Mouse (Mus musculus): ENCODE results near the gene Tmem222.
A peak's percentile ranks its signal among the peaks of the same experiment; 100 is the strongest.

The Tmem222 gene

GRCm38 (mm10) chr4:133250609-133251008 lies 27.0 kb downstream of the Tmem222 start:
- DNase-seq (ENCODE audit: low spot score), result peak; percentile 78

GRCm38 (mm10) chr4:133247806-133248449 lies 29.7 kb downstream of the Tmem222 start:
- no peak for DNase-seq (ENCODE audit: low spot score)

- no peak for DNase-seq (ENCODE audit: low spot score)
Measured at GRCm38 (mm10) chr4:133247072-133247471, 30.5 kb downstream of the Tmem222 start.

GRCm38 (mm10) chr4:133244289-133244688 lies 33.3 kb downstream of the Tmem222 start:
- no peak for DNase-seq (ENCODE audit: low spot score)

GRCm38 (mm10) chr4:133243538-133243937 lies 34.1 kb downstream of the Tmem222 start:
- DNase-seq (ENCODE audit: low spot score), result no peak

GRCm38 (mm10) chr4:133242710-133243109 lies 34.9 kb downstream of the Tmem222 start:
- DNase-seq (ENCODE audit: low spot score), result no peak

- no peak for DNase-seq (ENCODE audit: low spot score)
Measured at GRCm38 (mm10) chr4:133241910-133242309, 35.7 kb downstream of the Tmem222 start.

GRCm38 (mm10) chr4:133240934-133241908 lies 36.4 kb downstream of the Tmem222 start:
- DNase-seq (ENCODE audit: low spot score), result peak; percentile 91

- peak; percentile 76 for DNase-seq (ENCODE audit: low spot score)
Measured at GRCm38 (mm10) chr4:133240490-133240921, 37.1 kb downstream of the Tmem222 start, which contains the start of gene Map3k6. Gene Map3k6, plus strand, starts transcription at chr4:133240818.

- no peak for DNase-seq (ENCODE audit: low spot score)
Measured at GRCm38 (mm10) chr4:133237911-133238310, 39.7 kb downstream of the Tmem222 start.

GRCm38 (mm10) chr4:133235415-133235814 lies 42.2 kb downstream of the Tmem222 start:
- no peak for DNase-seq (ENCODE audit: low spot score)

GRCm38 (mm10) chr4:133234771-133235170 lies 42.8 kb downstream of the Tmem222 start:
- DNase-seq (ENCODE audit: low spot score), result no peak

- DNase-seq (ENCODE audit: low spot score), result no peak
Measured at GRCm38 (mm10) chr4:133233285-133233976, 44.2 kb downstream of the Tmem222 start.

GRCm38 (mm10) chr4:133229582-133229981 lies 48.0 kb downstream of the Tmem222 start:
- no peak for DNase-seq (ENCODE audit: low spot score)

GRCm38 (mm10) chr4:133227636-133228035 lies 50.0 kb downstream of the Tmem222 start:
- DNase-seq (ENCODE audit: low spot score), result no peak

GRCm38 (mm10) chr4:133226073-133226472 lies 51.5 kb downstream of the Tmem222 start:
- no peak for DNase-seq (ENCODE audit: low spot score)

GRCm38 (mm10) chr4:133223875-133224274 lies 53.7 kb downstream of the Tmem222 start:
- DNase-seq (ENCODE audit: low spot score), result no peak

- no peak for DNase-seq (ENCODE audit: low spot score)
Measured at GRCm38 (mm10) chr4:133221701-133222100, 55.9 kb downstream of the Tmem222 start.

GRCm38 (mm10) chr4:133220656-133221055 lies 56.9 kb downstream of the Tmem222 start:
- peak; percentile 56 for DNase-seq (ENCODE audit: low spot score)

GRCm38 (mm10) chr4:133218745-133219144 lies 58.8 kb downstream of the Tmem222 start:
- no peak for DNase-seq (ENCODE audit: low spot score)

GRCm38 (mm10) chr4:133217641-133218040 lies 60.0 kb downstream of the Tmem222 start:
- peak; percentile 56 for DNase-seq (ENCODE audit: low spot score)
